Mouse (Mus musculus) MEL (cell line): ENCODE measurements at regions not wholly inside any gene's neighbourhood (a gene's known extent, or its start where the extent isn't known, plus 50 kb on each side); places are given as distances from the start of the nearest gene placed in this dataset.
A peak's percentile ranks its signal among the peaks of the same experiment; 100 is the strongest.

Experiments used
- DNase-seq: peaks from one replicate; pipeline ENCODE4 v3.0.0; 2011; ENCODE audit warnings: low read depth, low spot score
- H3K27ac ChIP-seq: 2 replicates; pipeline ENCODE4 v1.5.1; 2012; ENCODE audit warnings: low read depth, mild to moderate bottlenecking, control low read depth, low read length, moderate library complexity; ENCODE audit not compliant: control insufficient read depth
- H3K27me3 ChIP-seq, 2 experiments: fragments of 150-350 bp in 1 of 2; sonication (generic) in 1 of 2; 2 replicates each; pipeline ENCODE4 v1.6.1; 2012; ENCODE audit warnings: low read length in 2 of 2, mild to moderate bottlenecking in 2 of 2, improper control_type of control experiment in 1 of 2, moderate library complexity in 1 of 2; ENCODE audit not compliant: insufficient read depth in 2 of 2, control insufficient read depth in 1 of 2
- H3K36me3 ChIP-seq, 2 experiments: 2 replicates each; pipeline ENCODE4 v1.6.1; 2012 to 2014; ENCODE audit warnings: low read length in 2 of 2, improper control_type of control experiment in 1 of 2, inconsistent platforms in 1 of 2, mild to moderate bottlenecking in 1 of 2; ENCODE audit not compliant: insufficient read depth in 2 of 2, control insufficient read depth in 1 of 2
- H3K4me1 ChIP-seq, 2 experiments: fragments of 150-350 bp in 1 of 2; sonication (generic) in 1 of 2; 2 replicates each; pipeline ENCODE4 v1.6.1; 2012; ENCODE audit warnings: low read length in 2 of 2, improper control_type of control experiment in 1 of 2, mild to moderate bottlenecking in 1 of 2; ENCODE audit not compliant: insufficient read depth in 2 of 2, control insufficient read depth in 1 of 2
- H3K4me3 ChIP-seq, 2 experiments: fragments of 150-350 bp in 1 of 2; sonication (generic) in 1 of 2; 2 replicates each; pipeline ENCODE4 v1.5.1; 2012; ENCODE audit warnings: low read depth in 2 of 2, low read length in 2 of 2, mild to moderate bottlenecking in 2 of 2, moderate library complexity in 2 of 2, control low read depth in 1 of 2, improper control_type of control experiment in 1 of 2; ENCODE audit not compliant: control insufficient read depth in 1 of 2, insufficient read depth in 1 of 2
- H3K79me2 ChIP-seq: 2 replicates; pipeline ENCODE4 v1.6.1; 2012; ENCODE audit warnings: mild to moderate bottlenecking, low read length, moderate library complexity; ENCODE audit not compliant: control insufficient read depth, poor library complexity, insufficient read depth
- H3K9ac ChIP-seq: 2 replicates; pipeline ENCODE4 v1.6.1; 2012; ENCODE audit warnings: low read depth, mild to moderate bottlenecking, control low read depth, low read length, moderate library complexity; ENCODE audit not compliant: control insufficient read depth, poor library complexity, severe bottlenecking
- H3K9me3 ChIP-seq: fragments of 150-350 bp; sonication (generic); replicated peaks from 2 replicates; pipeline ENCODE4 v1.6.1; 2012; ENCODE audit warnings: mild to moderate bottlenecking, low read length, improper control_type of control experiment, moderate library complexity; ENCODE audit not compliant: insufficient read depth
- BHLHE40 ChIP-seq: IDR thresholded peaks from 2 replicates; pipeline ENCODE4 v1.6.1; 2012; ENCODE audit warnings: low read depth, mild to moderate bottlenecking, inconsistent platforms, low read length, improper control_type of control experiment, borderline replicate concordance
- CHD2 ChIP-seq: IDR thresholded peaks from 2 replicates; pipeline ENCODE4 v1.6.1; 2011; ENCODE audit warnings: low read length, improper control_type of control experiment
- CTCF ChIP-seq, 3 experiments: IDR thresholded peaks in 2 of 3; conservative IDR thresholded peaks in 1 of 3; 2 replicates each; pipeline ENCODE4 v1.5.1; 2011 to 2012; ENCODE audit warnings: low read length in 3 of 3, low read depth in 2 of 3, mild to moderate bottlenecking in 2 of 3, improper control_type of control experiment in 1 of 3, inconsistent platforms in 1 of 3, mixed read lengths in 1 of 3, moderate library complexity in 1 of 3; ENCODE audit not compliant: control insufficient read depth in 1 of 3, insufficient read depth in 1 of 3, poor library complexity in 1 of 3, severe bottlenecking in 1 of 3
- ETS1 ChIP-seq: IDR thresholded peaks from 2 replicates; pipeline ENCODE4 v1.6.1; 2012; ENCODE audit warnings: low read depth, mild to moderate bottlenecking, inconsistent platforms, low read length, improper control_type of control experiment, moderate library complexity
- GATA1 ChIP-seq: IDR thresholded peaks from 2 replicates; pipeline ENCODE4 v1.6.1; 2011; ENCODE audit warnings: low read depth, low read length, improper control_type of control experiment
- MAZ ChIP-seq: IDR thresholded peaks from 2 replicates; pipeline ENCODE4 v1.6.1; 2012; ENCODE audit warnings: low read depth, mild to moderate bottlenecking, inconsistent platforms, low read length, improper control_type of control experiment
- MEF2A ChIP-seq: IDR thresholded peaks from 2 replicates; pipeline ENCODE4 v1.6.1; 2014; ENCODE audit warnings: low read depth, mild to moderate bottlenecking, inconsistent platforms, low read length, improper control_type of control experiment; ENCODE audit not compliant: poor library complexity, insufficient replicate concordance, severe bottlenecking; ENCODE audit errors: extremely low read depth
- MXI1 ChIP-seq: IDR thresholded peaks from 2 replicates; pipeline ENCODE4 v1.6.1; 2011; ENCODE audit warnings: mild to moderate bottlenecking, low read depth, low read length, improper control_type of control experiment
- MYC ChIP-seq: IDR thresholded peaks from 2 replicates; pipeline ENCODE4 v1.6.1; 2011; ENCODE audit warnings: low read depth, mild to moderate bottlenecking, low read length, improper control_type of control experiment, moderate library complexity
- POLR2AphosphoS2 ChIP-seq: IDR thresholded peaks from 2 replicates; pipeline ENCODE4 v1.6.1; 2011; ENCODE audit warnings: low read length, improper control_type of control experiment
- POLR2AphosphoS5 ChIP-seq: IDR thresholded peaks from 2 replicates; pipeline ENCODE4 v1.6.1; 2012; ENCODE audit warnings: low read depth, borderline replicate concordance, mild to moderate bottlenecking, inconsistent platforms, low read length, moderate library complexity, mixed read lengths
- RAD21 ChIP-seq: IDR thresholded peaks from 2 replicates; pipeline ENCODE4 v1.6.1; 2011; ENCODE audit warnings: mild to moderate bottlenecking, low read depth, low read length, improper control_type of control experiment
- RCOR1 ChIP-seq: IDR thresholded peaks from 2 replicates; pipeline ENCODE4 v1.6.1; 2012; ENCODE audit warnings: low read depth, mild to moderate bottlenecking, inconsistent platforms, low read length, improper control_type of control experiment
- SMC3 ChIP-seq: IDR thresholded peaks from 2 replicates; pipeline ENCODE4 v1.6.1; 2011; ENCODE audit warnings: low read depth, low read length, improper control_type of control experiment
- TCF12 ChIP-seq: IDR thresholded peaks from 2 replicates; pipeline ENCODE4 v1.6.1; 2014; ENCODE audit warnings: low read depth, mild to moderate bottlenecking, inconsistent platforms, low read length, improper control_type of control experiment, moderate library complexity
- USF1 ChIP-seq: IDR thresholded peaks from 2 replicates; pipeline ENCODE4 v1.6.1; 2014; ENCODE audit warnings: low read depth, mild to moderate bottlenecking, inconsistent platforms, low read length, improper control_type of control experiment, moderate library complexity
- ZC3H11A ChIP-seq: IDR thresholded peaks from 2 replicates; pipeline ENCODE4 v1.6.1; 2012; ENCODE audit warnings: low read depth, mild to moderate bottlenecking, inconsistent platforms, low read length, improper control_type of control experiment
- ZKSCAN1 ChIP-seq: IDR thresholded peaks from 2 replicates; pipeline ENCODE4 v1.6.1; 2012; ENCODE audit warnings: low read depth, mild to moderate bottlenecking, inconsistent platforms, low read length, improper control_type of control experiment, moderate library complexity
- ZNF384 ChIP-seq: IDR thresholded peaks from 2 replicates; pipeline ENCODE4 v1.6.1; 2012; ENCODE audit warnings: low read depth, mild to moderate bottlenecking, inconsistent platforms, low read length, improper control_type of control experiment

- Histone ChIP-seq H3K36me3 (0 out of 4 replicates have a peak, but pooled peaks cover 0 to 2% of the 10 kb centered on the region in 2 experiments), H3K4me3 (no peak overlapping the region), H3K9me3 (no peaks in the 10 kb centered on the region)
Observed at GRCm38 (mm10) chr2:103864254-103864653, 66.8 kb upstream of the Caprin1 start.

GRCm38 (mm10) chr2:103865319-103866171, 68.1 kb upstream of the Caprin1 start:
- Histone ChIP-seq H3K9me3 (no peaks in the 10 kb centered on the region), H3K27me3 (no peaks in the 10 kb centered on the region), H3K79me2 (no peaks in the 10 kb centered on the region), H3K4me1 (peaks cover 0 to 2% of the 10 kb centered on the region in 2 experiments; a peak in 1 of 4 replicates), H3K4me3 (no peak overlapping the region)
- peak; percentile 83 for DNase-seq
- TF ChIP-seq SMC3 (peak; percentile 75), ZC3H11A (peak; percentile 77), RAD21 (peak; percentile 78), USF1 (peak; percentile 30; the same call in 1 of the 2 replicates), CTCF (IDR thresholded peaks at IDR 0.05 in 2 of 3, conservative IDR thresholded peaks at IDR 0.05 in 1 of 3; ENCODE audit: control insufficient read depth in 1 of 3, insufficient read depth in 1 of 3, low read depth in 2 of 3, low read length in 3 of 3, poor library complexity in 1 of 3, severe bottlenecking in 1 of 3) (peak; percentile 72 to 76 (median 74)), BHLHE40 (no peak), ETS1 (no peak), ZNF384 (peak; percentile 57; the same call in 1 of the 2 replicates), MYC (0 out of 2 replicates have a peak, but pooled peaks have one; percentile 25)
- TF ChIP-seq, all 39 proteins: peak for 7
- Histone ChIP-seq H3K9ac (no peak overlapping the region), H3K27ac (no peak overlapping the region), H3K36me3 (0 out of 4 replicates have a peak, but pooled peaks cover 0 to 2% of the 10 kb centered on the region in 2 experiments)

More at GRCm38 (mm10) chr2:103864254-103864653, 66.8 kb upstream of the Caprin1 start:
- no peak for DNase-seq
- no peaks in the 10 kb centered on the region for H3K79me2 ChIP-seq
- H3K27me3 ChIP-seq = no peaks in the 10 kb centered on the region
- H3K27ac ChIP-seq = no peak overlapping the region
- no peak overlapping the region for H3K9ac ChIP-seq
- TF ChIP-seq MAZ = no peak
- TF ChIP-seq ZKSCAN1 = no peak
- TF ChIP-seq POLR2AphosphoS5 = no peak
- no peak for TF ChIP-seq SMC3
- no peak for TF ChIP-seq TCF12
- TF ChIP-seq MEF2A = no peak
- TF ChIP-seq MYC = no peak
- no peak for TF ChIP-seq ZC3H11A
- TF ChIP-seq CHD2 = no peak
- no peak for TF ChIP-seq ZNF384
- TF ChIP-seq MXI1 = no peak
- no peak for TF ChIP-seq RCOR1
- no peak for TF ChIP-seq POLR2AphosphoS2
- no peak for TF ChIP-seq GATA1
- peaks cover 0 to 2% of the 10 kb centered on the region in 2 experiments; a peak in 1 of 4 replicates for H3K4me1 ChIP-seq
